Mouse (Mus musculus): ENCODE results near the gene Gm45713. TPM values are rescaled to one million over a fixed set of nuclear protein-coding genes. Genes with fewer than 3 reads are reported as not detected.
A peak's percentile ranks its signal among the peaks of the same experiment; 100 is the strongest.

The Gm45713 gene
- total RNA-seq, 2 experiments from 2014 or later = not detected

DNA sequence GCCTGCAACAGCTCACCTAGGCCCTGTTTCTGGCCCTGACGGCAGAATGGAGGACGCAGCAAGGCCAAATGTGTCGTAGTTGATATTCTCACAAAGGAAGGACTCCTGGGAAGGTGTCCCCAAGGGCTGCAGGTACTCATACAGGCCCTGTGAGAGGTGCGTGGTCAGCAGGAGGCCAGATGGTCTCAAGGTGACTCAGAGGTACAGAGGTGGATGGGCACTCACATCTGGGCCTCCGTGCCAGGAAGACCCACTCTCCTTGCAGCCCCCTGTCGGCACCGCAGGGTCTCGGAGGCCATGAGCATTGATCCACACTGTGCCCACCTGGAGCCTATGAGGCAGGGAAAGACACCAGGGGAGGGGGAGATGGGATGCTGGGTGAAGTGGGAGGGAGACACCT is 9.4 kb upstream of the Gm45713 start:
- ATAC-seq (ENCODE audit: poor library complexity, severe bottlenecking) = no peak

DNA sequence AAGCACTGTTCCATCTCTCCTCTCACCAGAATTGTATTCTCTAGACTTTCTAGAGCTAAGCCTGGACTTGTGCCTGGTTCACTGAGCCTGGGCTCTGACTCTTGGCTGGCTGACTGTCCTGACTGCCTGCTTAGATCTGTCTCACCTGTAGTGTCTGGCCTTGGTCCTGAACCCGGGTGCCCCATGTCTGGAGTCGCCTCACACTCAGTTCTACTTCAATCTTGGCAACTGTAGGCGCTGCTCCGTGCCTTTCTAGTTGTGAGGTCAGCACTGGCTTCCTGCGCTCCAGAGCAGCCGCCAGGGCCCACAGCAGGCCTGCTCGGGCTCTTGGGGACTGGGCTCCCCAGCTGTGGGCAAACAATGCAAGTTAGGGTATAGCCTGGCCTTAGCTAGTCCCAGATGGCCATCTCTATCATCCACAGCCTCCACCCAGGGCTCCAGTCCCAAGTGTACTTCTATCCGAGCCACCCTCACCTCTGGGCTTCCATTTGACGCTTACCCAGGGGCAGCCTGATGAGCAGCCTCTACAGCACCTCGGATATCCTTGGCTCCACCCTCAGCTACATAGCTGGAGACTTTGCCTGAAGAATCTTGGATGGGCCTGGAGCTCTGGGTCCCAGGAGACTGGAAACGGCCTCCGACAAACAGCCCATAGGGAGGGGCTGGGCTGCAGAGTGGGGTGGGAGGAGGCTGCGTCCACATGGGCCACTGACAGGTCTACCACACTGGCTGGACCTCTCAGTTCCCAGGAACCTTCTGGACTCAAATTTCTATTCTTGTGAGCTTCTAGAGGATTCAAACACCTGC is 8.5 kb upstream of the Gm45713 start:
- no peak for ATAC-seq (ENCODE audit: poor library complexity, severe bottlenecking)

DNA sequence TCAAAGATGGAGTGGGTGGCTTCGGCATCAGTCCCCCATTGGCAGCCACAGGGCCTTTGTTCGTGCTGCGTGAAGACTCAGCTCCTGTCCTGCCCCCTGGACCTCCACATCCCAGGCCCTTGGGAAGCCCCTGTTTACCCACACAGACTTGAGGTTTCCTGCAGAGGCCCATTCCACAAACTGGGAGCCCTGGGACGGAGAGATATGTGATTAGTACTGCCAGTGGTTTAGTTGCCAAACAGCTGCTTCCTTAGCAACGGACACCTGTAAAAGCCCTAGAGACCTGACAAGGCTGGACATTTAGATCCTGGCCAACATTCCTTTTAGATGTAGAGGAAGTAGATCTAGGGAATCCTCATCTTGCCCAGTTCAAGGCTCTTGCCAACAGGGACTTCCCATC is 5.9 kb upstream of the Gm45713 start:
- no peak for ATAC-seq (ENCODE audit: poor library complexity, severe bottlenecking)

DNA sequence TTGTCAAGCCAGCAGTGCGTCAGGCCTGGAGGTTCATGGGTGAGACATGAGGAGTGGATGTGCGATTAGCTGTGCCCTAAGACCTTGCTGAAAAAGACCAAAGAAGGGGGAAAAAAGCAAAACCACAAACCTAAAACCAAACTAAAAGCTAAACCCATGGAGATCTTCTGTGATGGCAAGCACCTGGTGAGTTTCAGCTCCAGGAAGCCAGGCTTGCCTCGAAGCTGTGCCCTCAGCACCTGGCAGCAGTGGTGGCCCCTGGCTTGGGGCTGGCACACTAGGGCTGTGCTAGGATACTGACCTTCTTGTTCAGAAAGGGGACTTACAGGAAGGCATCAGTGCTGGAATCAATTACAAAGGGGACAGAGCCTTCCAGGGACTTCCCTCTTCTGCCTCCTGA is 5.3 kb upstream of the Gm45713 start:
- no peak for ATAC-seq (ENCODE audit: poor library complexity, severe bottlenecking)

DNA sequence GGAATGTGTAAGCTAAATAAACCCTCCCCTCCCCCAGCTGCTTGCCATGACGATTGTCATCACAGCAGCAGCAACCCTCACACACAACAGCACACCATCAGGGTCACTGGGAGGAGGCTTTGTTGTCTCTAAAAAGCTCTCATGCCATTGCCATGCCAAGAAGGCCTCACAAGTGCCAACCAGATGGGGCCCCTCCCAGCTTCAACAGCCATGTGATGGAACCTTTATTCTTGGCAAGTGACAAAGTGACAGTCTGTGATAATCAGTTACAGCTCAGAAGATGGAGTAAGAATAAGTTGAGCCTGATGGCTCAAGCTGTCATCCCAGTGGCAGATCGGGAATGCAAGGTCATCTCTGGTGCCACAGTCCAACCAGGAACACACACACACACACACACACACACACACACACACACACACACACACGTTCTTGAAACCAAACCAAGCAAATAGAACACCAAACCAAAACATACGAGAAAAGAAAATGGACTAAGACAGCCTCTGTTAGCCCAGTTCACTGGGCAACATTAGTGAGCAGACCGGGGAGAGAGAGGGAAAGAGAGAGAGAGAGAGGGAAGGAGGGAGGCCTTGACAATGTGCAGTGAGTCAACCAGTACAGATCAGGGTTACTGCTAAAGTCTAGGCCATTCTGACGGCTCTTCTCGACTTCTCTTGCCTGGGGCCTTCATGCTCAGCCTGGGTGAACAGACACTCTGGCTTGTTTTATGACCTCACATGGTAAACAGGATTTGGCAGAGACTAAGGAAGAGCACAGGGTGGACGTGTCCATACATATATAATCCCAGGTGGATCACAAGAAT is 4.1 kb upstream of the Gm45713 start:
- no peak for ATAC-seq (ENCODE audit: poor library complexity, severe bottlenecking)

DNA sequence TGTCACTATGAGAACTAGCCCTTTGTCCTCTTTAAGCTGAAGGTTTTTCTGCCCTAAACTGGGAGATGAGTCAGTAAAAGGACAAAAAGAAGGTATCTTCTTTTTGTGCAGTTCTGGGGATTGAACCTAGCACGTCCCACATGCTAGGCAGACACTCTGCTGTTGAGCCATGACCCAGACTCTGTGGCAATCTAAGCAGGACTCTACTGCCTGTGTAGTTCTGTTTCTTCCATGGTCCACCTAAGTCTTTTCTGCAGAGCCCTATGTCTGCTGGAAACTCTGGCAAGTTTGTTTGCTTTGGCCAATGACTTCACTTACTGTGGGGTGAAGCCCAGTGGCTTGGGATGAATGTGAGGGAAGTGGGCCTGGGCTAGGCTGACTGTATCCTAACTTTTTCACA is 2.4 kb upstream of the Gm45713 start:
- ATAC-seq (ENCODE audit: poor library complexity, severe bottlenecking) = no peak

DNA sequence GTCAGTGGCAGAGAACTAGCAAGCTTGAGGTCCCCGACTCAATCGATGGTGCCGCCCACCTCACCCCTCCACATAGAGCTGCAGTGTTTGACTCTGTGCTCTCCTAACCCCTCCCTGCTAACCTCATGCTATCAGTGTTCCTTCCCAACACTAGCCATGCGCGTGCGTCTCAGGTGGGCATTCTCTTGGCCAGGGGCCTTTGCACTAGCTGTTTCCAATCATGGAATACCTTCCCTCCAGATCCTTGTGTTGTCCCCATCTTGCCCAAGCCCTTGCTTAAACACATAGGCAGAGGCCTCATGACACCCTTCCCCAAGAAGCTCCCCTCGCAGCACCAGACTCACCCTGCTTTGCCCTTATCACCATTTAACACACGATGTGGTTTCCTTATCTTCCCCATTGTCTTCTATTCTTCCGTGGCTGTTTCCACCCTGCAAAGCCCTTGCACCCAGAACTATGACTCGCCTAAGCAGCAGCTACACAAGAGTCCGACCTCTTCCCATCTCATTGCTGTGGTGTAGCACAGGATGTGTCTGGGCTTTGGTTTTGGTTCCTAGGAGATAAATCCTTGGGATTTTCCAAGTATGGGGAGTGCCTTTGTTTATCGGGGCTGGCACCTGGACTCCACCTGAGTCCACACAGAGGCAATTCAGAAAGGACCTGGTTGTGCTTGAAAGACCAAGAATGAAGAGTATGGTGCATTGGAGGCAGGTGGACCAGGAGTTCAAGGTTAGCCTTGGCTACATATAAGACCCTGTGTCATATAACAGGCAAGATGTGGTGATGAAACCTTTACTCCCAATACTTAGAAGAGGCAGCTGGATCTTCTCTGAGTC is 1.4 kb upstream of the Gm45713 start:
- ATAC-seq (ENCODE audit: poor library complexity, severe bottlenecking) = peak; percentile 39

DNA sequence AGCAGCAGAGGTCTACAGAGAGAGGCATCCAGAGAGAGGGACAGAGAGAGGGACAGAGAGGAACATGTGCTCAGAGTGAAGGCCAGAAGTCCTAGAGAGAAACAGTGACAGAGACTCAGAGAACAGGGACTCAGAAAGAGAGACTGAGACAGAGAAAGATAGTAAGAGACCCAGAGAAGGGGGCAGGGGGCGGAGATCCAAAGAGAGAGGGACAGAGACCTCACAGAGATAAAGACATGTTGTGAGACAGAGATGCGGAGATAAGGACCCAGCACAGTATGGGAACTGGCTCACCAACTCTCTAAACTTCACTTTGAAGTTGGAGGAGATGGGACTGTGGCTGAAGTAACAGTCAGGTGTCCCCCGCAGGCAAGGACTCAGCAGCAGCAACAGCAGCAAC is 661 bp downstream of the Gm45713 start:
- no peak for ATAC-seq (ENCODE audit: poor library complexity, severe bottlenecking)

DNA sequence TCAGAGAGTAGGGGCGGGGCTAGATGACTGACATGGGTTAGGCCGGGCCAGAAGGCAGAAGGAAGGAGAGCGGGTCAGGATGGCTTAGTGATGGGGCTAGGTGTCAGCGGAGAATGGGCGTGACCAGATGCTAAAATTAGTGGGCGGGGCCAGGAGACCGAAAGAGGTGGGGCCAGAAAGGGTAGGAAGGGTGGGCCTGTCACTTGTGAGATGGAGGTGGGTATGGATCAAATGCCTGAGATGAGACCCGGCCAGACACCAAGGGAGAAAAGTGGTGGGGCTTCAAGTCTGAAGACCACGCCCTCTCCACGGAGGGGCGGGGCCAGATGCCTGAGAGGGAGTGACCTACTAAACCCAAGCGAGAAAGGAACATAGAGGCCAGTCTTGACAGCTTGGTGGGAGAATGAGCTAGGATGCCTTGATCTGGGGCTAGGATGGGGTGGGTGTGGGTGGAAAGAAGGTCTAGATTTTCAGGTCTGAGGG is 1.4 kb downstream of the Gm45713 start:
- ATAC-seq (ENCODE audit: poor library complexity, severe bottlenecking) = peak; percentile 21; the same call in 1 of the 2 replicates

DNA sequence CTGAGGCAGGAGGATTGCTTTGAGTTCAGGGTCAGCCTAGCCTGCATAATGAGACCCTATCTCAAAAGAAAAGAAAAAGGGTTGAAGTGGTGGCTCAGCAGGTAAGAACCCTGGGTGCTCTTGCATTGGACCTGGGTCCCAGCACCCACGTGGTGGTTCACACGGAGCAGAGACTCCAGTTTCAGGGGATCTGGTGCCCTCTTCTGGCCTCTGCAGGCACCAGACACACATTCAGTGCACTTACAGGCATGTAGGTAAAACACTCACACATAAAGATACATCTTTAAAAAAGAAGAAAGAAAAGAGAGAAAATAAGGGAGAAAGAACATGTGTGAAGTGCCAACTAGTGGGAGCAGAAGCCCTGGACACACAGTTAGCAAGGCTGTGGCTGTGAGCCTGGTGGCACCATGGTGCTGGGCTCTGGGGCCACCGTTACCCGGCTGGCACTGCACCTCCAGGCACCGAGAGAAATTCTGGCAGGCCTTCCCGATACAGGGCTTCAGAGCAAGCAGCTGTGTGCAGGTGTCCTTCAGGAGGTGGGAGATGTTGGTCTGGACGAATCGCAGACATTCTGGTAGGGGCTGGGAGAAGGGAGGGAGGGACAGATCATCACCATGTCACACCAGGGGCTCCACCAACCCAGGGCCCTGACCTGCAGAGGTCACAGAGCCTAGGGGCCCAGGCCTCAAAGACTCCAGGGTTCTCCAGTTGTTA is 2.4 kb downstream of the Gm45713 start:
- ATAC-seq (ENCODE audit: poor library complexity, severe bottlenecking) = no peak

DNA sequence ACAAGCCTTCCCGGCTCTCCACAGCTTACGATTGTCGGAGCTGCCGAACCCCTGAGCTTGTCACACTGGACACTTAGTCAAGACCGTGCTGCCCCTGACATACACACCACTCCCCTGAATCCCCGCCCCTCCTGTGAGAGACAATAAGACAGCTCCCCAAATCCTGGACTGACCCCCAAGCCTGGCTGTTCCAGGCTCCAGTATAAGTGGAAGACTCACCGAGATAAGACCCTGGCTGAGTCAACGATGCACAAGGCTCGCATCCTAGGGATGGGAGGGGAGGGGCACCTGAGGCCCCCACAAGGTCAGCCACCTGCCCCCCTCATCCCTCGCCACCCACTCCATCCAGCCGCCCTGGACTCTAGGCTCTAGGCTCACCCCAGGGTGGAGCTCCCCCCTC is 4.2 kb downstream of the Gm45713 start:
- ATAC-seq (ENCODE audit: poor library complexity, severe bottlenecking) = no peak

DNA sequence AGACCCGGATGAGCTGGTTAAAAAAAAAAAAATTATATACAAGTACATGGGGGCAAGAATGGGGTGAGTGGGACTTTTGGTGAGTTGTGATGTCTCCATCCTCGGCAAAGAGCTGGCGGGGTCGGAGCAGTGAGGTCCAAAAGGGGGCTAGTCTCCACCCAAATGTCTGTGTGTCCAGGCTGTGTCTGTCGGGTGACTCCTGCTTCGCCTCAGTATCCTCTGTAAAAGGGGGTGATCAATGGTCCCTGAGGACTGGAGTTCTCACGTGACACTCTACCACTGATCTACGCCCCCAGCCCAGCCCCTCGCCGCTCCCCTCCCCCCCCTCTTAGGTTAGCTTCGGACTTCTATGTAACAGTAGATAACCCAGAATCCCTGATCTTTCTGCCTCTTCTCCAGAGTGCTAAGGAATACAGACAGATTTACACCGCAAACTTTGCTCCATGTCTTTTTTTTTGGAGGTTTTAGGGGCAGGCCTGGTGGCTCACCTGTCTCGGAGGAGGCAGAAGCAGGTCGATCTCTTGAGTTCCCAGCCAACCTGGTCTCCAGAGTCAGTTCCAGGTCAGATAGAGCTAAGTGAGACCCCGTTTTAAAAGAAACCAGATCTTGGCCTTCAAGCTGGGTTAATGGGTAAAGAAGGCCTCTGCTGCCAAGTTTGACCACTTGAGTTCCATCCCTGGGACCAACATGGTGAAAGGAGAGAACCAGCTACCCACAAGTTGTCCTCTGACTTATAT is 6.1 kb downstream of the Gm45713 start:
- ATAC-seq (ENCODE audit: poor library complexity, severe bottlenecking) = no peak

DNA sequence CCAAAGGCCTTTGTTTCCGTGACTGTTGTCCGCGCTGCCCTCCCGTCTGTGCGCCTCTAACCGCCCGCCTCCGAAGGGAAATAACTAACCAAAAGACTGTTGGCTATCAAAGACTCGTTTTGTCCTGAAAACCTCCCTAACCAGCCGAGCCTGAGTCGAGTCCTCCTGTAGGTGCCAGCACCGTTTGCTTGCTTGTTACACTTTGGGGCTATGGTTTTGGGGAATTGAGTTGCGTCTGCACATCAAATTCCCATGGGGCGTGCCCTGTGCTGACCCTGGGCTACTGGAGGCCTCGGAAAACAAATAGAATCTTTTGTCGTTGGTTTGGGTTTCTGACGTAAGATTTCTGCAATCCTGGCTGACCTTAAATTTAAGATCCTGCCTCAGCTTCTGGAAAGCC is 6.7 kb downstream of the Gm45713 start:
- 0 out of 2 replicates have a peak, but pooled peaks have one; percentile 0 for ATAC-seq (ENCODE audit: poor library complexity, severe bottlenecking)

DNA sequence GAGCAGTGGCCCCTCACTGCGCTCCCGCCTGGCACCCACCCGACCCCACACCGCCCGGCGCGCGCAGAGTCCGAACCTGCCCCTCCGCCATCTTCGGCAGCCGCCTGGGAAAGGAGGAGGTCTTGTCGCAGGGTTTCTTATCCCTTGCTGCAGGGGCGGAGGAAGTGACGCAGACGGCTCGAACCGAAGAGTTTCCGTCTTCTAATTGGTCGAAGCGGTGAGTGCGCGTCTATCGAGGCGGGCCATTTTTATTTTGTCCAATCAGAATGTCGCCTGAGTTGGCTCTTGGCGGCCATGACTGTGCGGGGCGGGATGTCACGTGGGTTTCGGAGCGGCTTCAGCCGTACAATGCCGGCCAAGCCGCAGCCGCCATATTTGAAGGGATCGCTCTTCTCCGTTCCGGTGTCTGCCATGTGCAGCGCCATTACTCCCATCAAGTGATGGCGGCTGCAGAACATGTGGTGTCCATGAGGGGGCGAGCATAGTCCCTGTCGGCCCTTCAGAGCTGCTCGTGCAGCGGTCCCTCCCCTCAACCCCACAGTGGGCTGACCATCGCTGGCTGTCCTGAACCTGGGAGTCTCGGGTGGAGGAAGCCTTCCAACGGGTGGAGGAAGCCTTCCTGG is 7.3 kb downstream of the Gm45713 start, which contains the start of gene Rpl13a:
Gene Rpl13a, minus strand, starts transcription at position 138 of the 623 bp plus-strand sequence.
- ATAC-seq (ENCODE audit: poor library complexity, severe bottlenecking) = peak; percentile 77

DNA sequence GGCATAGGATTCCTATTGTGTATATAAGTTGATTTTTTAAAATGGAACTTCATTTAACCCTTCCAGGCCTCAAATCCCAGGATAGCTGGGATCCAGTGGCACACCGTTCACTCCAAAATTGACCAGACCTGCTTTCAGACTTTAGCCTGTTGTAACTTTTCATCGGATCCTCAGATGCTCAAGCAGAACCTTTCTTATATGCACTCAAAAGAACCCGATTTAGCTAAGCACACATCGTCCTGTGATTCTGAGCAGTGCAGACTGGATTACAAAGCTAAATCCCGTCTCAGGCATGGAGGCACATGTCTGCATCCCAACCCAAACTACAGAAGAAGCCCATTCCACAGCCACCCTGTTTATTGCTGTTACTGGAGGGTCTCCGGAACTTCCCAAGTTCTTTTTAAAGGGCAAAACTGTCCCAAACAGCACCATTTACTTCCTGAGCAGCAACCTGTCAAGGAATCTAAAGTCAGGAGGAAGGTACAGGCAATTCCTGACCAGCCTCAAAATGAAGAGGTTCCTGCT is 8.3 kb downstream of the Gm45713 start:
- ATAC-seq (ENCODE audit: poor library complexity, severe bottlenecking) = no peak

DNA sequence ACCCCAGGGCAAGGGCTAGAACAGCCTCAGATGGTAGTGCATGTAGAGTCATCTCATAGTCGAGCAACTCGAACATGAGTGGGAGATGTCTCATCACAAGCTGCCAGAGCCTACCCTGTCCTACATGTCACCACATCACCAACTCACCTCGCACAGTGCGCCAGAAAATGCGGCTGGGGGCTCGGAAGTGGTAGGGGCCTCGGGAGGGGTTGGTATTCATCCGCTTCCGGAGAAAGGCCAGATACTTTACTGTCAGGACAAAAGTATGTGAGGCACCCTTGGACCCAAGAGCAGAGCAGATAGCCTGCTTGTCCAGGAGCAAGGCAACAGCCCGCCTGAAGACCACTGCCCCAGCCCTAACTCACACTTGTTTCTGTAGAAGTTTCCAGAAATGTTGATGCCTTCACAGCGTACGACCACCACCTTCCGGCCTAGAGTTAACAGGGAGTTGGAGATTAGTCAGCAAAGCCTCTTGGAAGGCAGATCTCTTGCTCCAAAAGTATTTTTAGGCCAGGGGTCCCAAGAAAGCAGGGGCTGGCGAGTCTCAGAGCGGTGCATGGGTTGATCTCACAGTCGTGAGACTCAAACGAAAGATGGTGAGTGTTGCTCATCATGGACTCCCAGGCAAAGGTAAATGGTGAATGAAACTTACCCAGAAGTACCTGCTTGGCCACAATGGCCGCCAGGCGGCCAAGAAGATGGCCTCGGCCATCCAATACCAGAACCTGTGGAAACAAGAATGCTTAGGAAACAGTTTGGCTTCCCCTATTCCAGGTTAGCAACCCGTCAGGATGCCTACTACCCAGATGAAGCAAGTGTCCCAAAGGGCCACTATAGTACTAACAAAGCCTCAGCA is 9.0 kb downstream of the Gm45713 start:
- ATAC-seq (ENCODE audit: poor library complexity, severe bottlenecking) = no peak

DNA sequence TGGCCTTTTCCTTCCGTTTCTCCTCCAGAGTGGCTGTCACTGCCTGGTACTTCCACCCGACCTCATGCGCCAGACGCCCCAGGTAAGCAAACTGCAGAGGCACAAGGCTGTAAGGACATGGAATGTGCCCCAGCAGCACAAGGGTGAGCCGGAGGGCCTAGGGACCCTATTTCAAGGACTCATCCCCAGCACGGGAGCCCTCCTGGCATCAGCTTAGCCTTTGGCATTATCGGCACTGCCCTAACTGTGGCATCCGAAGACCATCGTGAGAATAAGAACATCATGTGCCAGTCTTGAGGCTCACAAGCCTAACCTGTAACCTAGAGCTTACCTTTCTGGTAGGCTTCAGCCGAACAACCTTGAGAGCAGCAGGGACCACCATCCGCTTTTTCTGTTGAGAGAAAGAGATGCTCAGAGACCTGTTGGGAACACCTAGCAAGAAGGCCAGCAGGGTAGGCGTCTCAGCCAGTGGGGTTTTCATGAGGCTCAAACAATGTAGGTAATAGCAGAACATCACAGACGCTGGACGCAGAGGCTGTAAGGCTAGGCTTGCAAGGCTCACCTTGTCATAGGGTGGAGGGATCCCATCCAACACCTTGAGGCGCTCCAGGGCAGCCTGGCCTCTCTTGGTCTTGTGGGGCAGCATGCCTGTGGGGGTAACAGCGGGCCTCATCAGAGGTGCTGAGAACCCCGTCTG is 9.7 kb downstream of the Gm45713 start:
- ATAC-seq (ENCODE audit: poor library complexity, severe bottlenecking) = no peak

Data from megakaryocyte, adult 5-6 weeks (primary cell).